Mouse (Mus musculus): ENCODE results near the gene Clic1.

DNA sequence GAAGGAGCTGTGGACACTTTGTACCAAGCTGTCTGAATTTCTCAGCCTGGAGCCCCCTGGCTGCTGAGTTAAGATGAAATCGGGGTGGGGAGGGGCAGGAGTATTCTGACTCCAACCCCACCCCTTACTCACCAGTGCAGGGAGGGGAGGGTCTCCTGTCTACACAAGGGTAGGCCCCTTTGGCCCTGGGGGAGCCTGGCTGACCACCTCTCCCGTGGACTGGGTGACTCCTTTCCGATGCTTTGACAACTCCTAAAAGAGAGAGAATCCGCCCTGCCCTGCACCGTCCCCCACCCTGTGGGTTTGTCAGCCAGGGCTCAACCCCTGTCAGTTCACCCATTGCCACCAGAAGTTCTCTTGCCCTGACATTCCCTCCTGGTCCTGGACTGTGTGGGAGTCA, 23.6 kb upstream of the Clic1 start:
- TF ChIP-seq POLR2A (IDR thresholded peaks at IDR 0.05; ENCODE audit: control insufficient read depth, extremely low read depth, insufficient read depth, low read length, poor library complexity), result no peak
- no peak for TF ChIP-seq CTCF (IDR thresholded peaks at IDR 0.05; ENCODE audit: borderline replicate concordance, control insufficient read depth, extremely low read depth, insufficient read depth, low read length, poor library complexity)
